Mouse (Mus musculus) liver, embryonic 16.5 days (tissue): Measurements from ENCODE around the gene Neu1. TPM values are rescaled to one million over a fixed set of nuclear protein-coding genes. Genes with fewer than 3 reads are reported as not detected.
"Not testable (repeated sequence)": the region's sequence is repeated elsewhere in the genome, so short reads cannot be mapped to it uniquely, and the experiment has no call there.

Experiments
- ATAC-seq: fragments of 200-750 bp; cut with Nextera tagmentation; 2 replicates; pipeline ENCODE4 v1.8.0; 2017; ENCODE audit warnings: low read depth, mild to moderate bottlenecking, moderate number of reproducible peaks, moderate library complexity
- H3K27ac ChIP-seq: fragments of 300-500 bp; sonication (generic); 2 replicates; pipeline ENCODE4 v1.5.1; 2014; ENCODE audit warnings: mild to moderate bottlenecking, low read length
- H3K27me3 ChIP-seq: fragments of 300-500 bp; sonication (generic); 2 replicates; pipeline ENCODE4 v1.6.1; 2014; ENCODE audit warnings: low read depth, low read length, mixed read lengths; ENCODE audit not compliant: control insufficient read depth, insufficient read depth
- H3K36me3 ChIP-seq: fragments of 300-500 bp; sonication (generic); 2 replicates; pipeline ENCODE4 v1.6.1; 2014; ENCODE audit warnings: mild to moderate bottlenecking; ENCODE audit not compliant: control insufficient read depth, insufficient read depth
- H3K4me1 ChIP-seq: fragments of 300-500 bp; sonication (generic); 2 replicates; pipeline ENCODE4 v1.6.1; 2014; ENCODE audit warnings: low read depth, low read length, mixed read lengths; ENCODE audit not compliant: control insufficient read depth
- H3K4me2 ChIP-seq: fragments of 300-500 bp; sonication (generic); 2 replicates; pipeline ENCODE4 v1.6.1; 2014; ENCODE audit warnings: low read depth, low read length, mixed read lengths
- H3K4me3 ChIP-seq: fragments of 300-500 bp; sonication (generic); 2 replicates; pipeline ENCODE4 v1.5.1; 2014; ENCODE audit warnings: low read depth, mild to moderate bottlenecking, low read length
- H3K9ac ChIP-seq: fragments of 300-500 bp; sonication (generic); 2 replicates; pipeline ENCODE4 v1.6.1; 2014; ENCODE audit warnings: low read depth, low read length
- H3K9me3 ChIP-seq: fragments of 300-500 bp; sonication (generic); replicated peaks from 2 replicates; pipeline ENCODE4 v1.6.1; 2016; ENCODE audit warnings: low read length; ENCODE audit not compliant: control insufficient read depth
- WGBS: fragments of 180-500 bp; shearing (Covaris S2); extraction: QIAGEN DNeasy Blood & Tissue Kit; methylation state at CpG from one replicate; pipeline ENCODE4 v1.1.7; 2014; ENCODE audit not compliant: insufficient replicate concordance; 5-methylcytosine and 5-hydroxymethylcytosine counted together
- polyA plus RNA-seq: library from polyadenylated mRNA; unstranded; fragments of >200 nt; fragmentation: Nextera tagmentation; extraction: Ambion mirVana; gene quantifications from 2 replicates; pipeline ENCODE4 v1.2.1, GENCODE M21; 2015

Gene Neu1
- polyA plus RNA-seq, 1 experiment from 2014 or later, result 20.6 TPM

- Histone ChIP-seq H3K27me3 (peaks cover 31% of the 10 kb centered on the region), H3K9ac (no peak overlapping the region), H3K4me1 (peaks cover 8% of the 10 kb centered on the region), H3K36me3 (no peaks in the 10 kb centered on the region), H3K27ac (no peak overlapping the region), H3K9me3 (no peaks in the 10 kb centered on the region), H3K4me3 (no peak overlapping the region), H3K4me2 (no peak overlapping the region)
- no peak for ATAC-seq
- 50% methylated on average over 1 of the region's 1 CpGs for WGBS
Observed at GRCm38 (mm10) chr17:34964640-34965049, 33.6 kb downstream of the Neu1 start.

- H3K27ac ChIP-seq, result no peak overlapping the region
- no peaks in the 10 kb centered on the region for H3K4me1 ChIP-seq
- ATAC-seq, result no peak
- no peaks in the 10 kb centered on the region for H3K9me3 ChIP-seq
- H3K9ac ChIP-seq, result no peak overlapping the region
- H3K36me3 ChIP-seq, result no peaks in the 10 kb centered on the region
- H3K4me2 ChIP-seq, result no peak overlapping the region
- 44% methylated on average over 5 of the region's 5 CpGs for WGBS
- no peak overlapping the region for H3K4me3 ChIP-seq
- peaks cover 33% of the 10 kb centered on the region for H3K27me3 ChIP-seq
Observed at GRCm38 (mm10) chr17:34965627-34966026, 34.6 kb downstream of the Neu1 start.

GRCm38 (mm10) chr17:34969822-34970221 is 38.8 kb downstream of the Neu1 start, which contains the start of gene Gm20481:
TSS of gene Gm20481 (plus strand) at chr17:34969912.
- peaks cover 51% of the 10 kb centered on the region for H3K27me3 ChIP-seq
- not testable (repeated sequence) for H3K9ac ChIP-seq, H3K27ac ChIP-seq, H3K36me3 ChIP-seq, H3K4me3 ChIP-seq, H3K4me1 ChIP-seq, H3K9me3 ChIP-seq, ATAC-seq, H3K4me2 ChIP-seq
- WGBS, result 58% methylated on average over 6 of the region's 11 CpGs

- not testable (repeated sequence) for H3K4me2 ChIP-seq, H3K4me3 ChIP-seq, H3K9me3 ChIP-seq, H3K4me1 ChIP-seq, H3K36me3 ChIP-seq, ATAC-seq, H3K9ac ChIP-seq, H3K27ac ChIP-seq
- 39% methylated on average over 19 of the region's 37 CpGs for WGBS
- peaks cover 51% of the 10 kb centered on the region for H3K27me3 ChIP-seq
Observed at GRCm38 (mm10) chr17:34970850-34971249, 39.8 kb downstream of the Neu1 start.

- H3K9me3 ChIP-seq, H3K9ac ChIP-seq, H3K36me3 ChIP-seq, H3K4me1 ChIP-seq, H3K27ac ChIP-seq: not testable (repeated sequence)
- WGBS, result 4% methylated on average over 18 of the region's 43 CpGs
- peak overlapping the region; percentile 36; the same call in 1 of the 2 replicates for H3K4me3 ChIP-seq
- peaks cover 51% of the 10 kb centered on the region for H3K27me3 ChIP-seq
- peak; percentile 10 for ATAC-seq
- peak overlapping the region; percentile 63 for H3K4me2 ChIP-seq
Observed at GRCm38 (mm10) chr17:34971694-34972068, 40.6 kb downstream of the Neu1 start.

GRCm38 (mm10) chr17:34972069-34972749 is 41.2 kb downstream of the Neu1 start, which contains the start of the genes Hspa1a and Hspa1l:
TSS of gene Hspa1a (minus strand) at chr17:34972156.
TSS of gene Hspa1l (plus strand) at chr17:34972703.
- not testable (repeated sequence) for H3K4me1 ChIP-seq, H3K27ac ChIP-seq, H3K36me3 ChIP-seq, H3K9me3 ChIP-seq
- Histone ChIP-seq H3K27me3 (peaks cover 51% of the 10 kb centered on the region), H3K4me3 (peak within 1 kb of the TSS; percentile 46), H3K4me2 (peak within 1 kb of the TSS; percentile 63), H3K9ac (0 out of 2 replicates have a peak within 1 kb of the TSS, but pooled peaks have one; percentile 28)
- ATAC-seq, result peak; percentile 93
- 2% methylated on average over 29 of the region's 33 CpGs for WGBS

- ATAC-seq, result no peak
- no peak overlapping the region for H3K27ac ChIP-seq
Observed at GRCm38 (mm10) chr17:34975581-34976492, 44.8 kb downstream of the Neu1 start.

GRCm38 (mm10) chr17:34977000-34977399 is 45.9 kb downstream of the Neu1 start:
- Histone ChIP-seq H3K27ac (no peak overlapping the region), H3K4me1 (peaks cover 15% of the 10 kb centered on the region), H3K9me3 (no peaks in the 10 kb centered on the region), H3K9ac (no peak overlapping the region), H3K36me3 (no peaks in the 10 kb centered on the region), H3K4me2 (no peak overlapping the region), H3K27me3 (peaks cover 19% of the 10 kb centered on the region), H3K4me3 (no peak overlapping the region)
- no peak for ATAC-seq
- WGBS, result 85% methylated on average over 20 of the region's 20 CpGs

More at GRCm38 (mm10) chr17:34975581-34976492, 44.8 kb downstream of the Neu1 start:
- Histone ChIP-seq H3K4me3 (no peak overlapping the region), H3K4me1 (peaks cover 13% of the 10 kb centered on the region), H3K4me2 (no peak overlapping the region), H3K36me3 (no peaks in the 10 kb centered on the region), H3K27me3 (peaks cover 22% of the 10 kb centered on the region), H3K9me3 (no peaks in the 10 kb centered on the region), H3K9ac (no peak overlapping the region)
- WGBS, result 64% methylated on average over 3 of the region's 3 CpGs

GRCm38 (mm10) chr17:34978239-34978638 is 47.2 kb downstream of the Neu1 start:
- Histone ChIP-seq H3K4me2 (no peak overlapping the region), H3K27me3 (peaks cover 8% of the 10 kb centered on the region), H3K36me3 (no peaks in the 10 kb centered on the region), H3K4me3 (no peak overlapping the region), H3K9ac (no peak overlapping the region), H3K9me3 (no peaks in the 10 kb centered on the region), H3K27ac (no peak overlapping the region), H3K4me1 (peaks cover 16% of the 10 kb centered on the region)
- WGBS, result 84% methylated on average over 27 of the region's 27 CpGs
- no peak for ATAC-seq
